Mouse (Mus musculus) kidney, embryonic 16.5 days (tissue): ENCODE results near the gene Chchd6. TPM values are rescaled to one million over a fixed set of nuclear protein-coding genes. Genes with fewer than 3 reads are reported as not detected.

Experiments used
- ATAC-seq: fragments of 200-750 bp; cut with Nextera tagmentation; 2 replicates; pipeline ENCODE4 v1.8.0; 2017; ENCODE audit warnings: moderate TSS enrichment; ENCODE audit not compliant: low FRiP score, low TSS enrichment
- H3K27ac ChIP-seq: fragments of 300-500 bp; sonication (generic); 2 replicates; pipeline ENCODE4 v1.5.1; 2014; ENCODE audit warnings: low read length
- H3K27me3 ChIP-seq: fragments of 300-500 bp; sonication (generic); 2 replicates; pipeline ENCODE4 v1.6.1; 2014; ENCODE audit warnings: low read length, control low read depth, mixed read lengths; ENCODE audit not compliant: insufficient read depth
- H3K36me3 ChIP-seq: fragments of 300-500 bp; sonication (generic); 2 replicates; pipeline ENCODE4 v1.6.1; 2014; ENCODE audit warnings: low read length, control low read depth, mixed read lengths; ENCODE audit not compliant: insufficient read depth
- H3K4me1 ChIP-seq: fragments of 300-500 bp; sonication (generic); 2 replicates; pipeline ENCODE4 v1.6.1; 2014; ENCODE audit warnings: low read length, control low read depth, mixed read lengths; ENCODE audit not compliant: insufficient read depth
- H3K4me2 ChIP-seq: fragments of 300-500 bp; sonication (generic); replicated peaks from 2 replicates; pipeline ENCODE4 v1.6.1; 2014; ENCODE audit warnings: low read depth, low read length
- H3K4me3 ChIP-seq: fragments of 300-500 bp; sonication (generic); 2 replicates; pipeline ENCODE4 v1.5.1; 2014; ENCODE audit warnings: mild to moderate bottlenecking, low read length
- H3K9ac ChIP-seq: fragments of 300-500 bp; sonication (generic); replicated peaks from 2 replicates; pipeline ENCODE4 v1.6.1; 2014; ENCODE audit warnings: low read length
- H3K9me3 ChIP-seq: fragments of 300-500 bp; sonication (generic); 2 replicates; pipeline ENCODE4 v1.6.1; 2016; ENCODE audit warnings: low read length, control low read depth
- WGBS: fragments of 180-500 bp; shearing (Covaris S2); extraction: QIAGEN DNeasy Blood & Tissue Kit; methylation state at CpG from one replicate; pipeline ENCODE4 v1.1.7; 2014; 5-methylcytosine and 5-hydroxymethylcytosine counted together
- polyA plus RNA-seq: library from polyadenylated mRNA; unstranded; fragments of >200 nt; fragmentation: Nextera tagmentation; extraction: Ambion mirVana; gene quantifications from 2 replicates; pipeline ENCODE4 v1.2.1, GENCODE M21; 2015

The Chchd6 gene
- polyA plus RNA-seq, 1 experiment from 2014 or later, result 72.3 TPM

DNA sequence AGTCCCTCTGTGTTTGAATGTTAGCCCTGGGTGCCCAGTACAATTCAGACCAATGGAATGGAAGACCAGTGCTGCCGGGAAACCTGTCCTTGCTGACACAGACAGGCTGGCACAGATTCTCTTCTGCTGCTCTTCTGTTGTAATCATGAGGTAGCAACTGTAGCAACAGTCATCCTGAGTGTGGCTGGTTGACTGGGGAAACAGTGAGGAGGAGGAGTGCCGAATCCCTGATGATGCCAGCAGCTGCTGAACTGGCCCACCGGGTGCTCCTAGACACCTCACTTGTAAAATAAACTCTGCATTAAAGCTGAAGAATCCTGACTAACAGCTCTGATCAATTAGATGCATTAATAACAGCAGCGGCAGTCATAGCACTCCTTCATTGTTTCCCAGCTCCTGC is 28.7 kb downstream of the Chchd6 start:
- ATAC-seq, result no peak
- no peak overlapping the region for H3K4me2 ChIP-seq
- no peaks in the 10 kb centered on the region for H3K27me3 ChIP-seq
- no peaks in the 10 kb centered on the region for H3K9me3 ChIP-seq
- H3K4me3 ChIP-seq, result no peak overlapping the region
- no peak overlapping the region for H3K9ac ChIP-seq
- no peaks in the 10 kb centered on the region for H3K4me1 ChIP-seq
- no peaks in the 10 kb centered on the region for H3K36me3 ChIP-seq
- H3K27ac ChIP-seq, result no peak overlapping the region
- 87% methylated on average over 4 of the region's 4 CpGs for WGBS

DNA sequence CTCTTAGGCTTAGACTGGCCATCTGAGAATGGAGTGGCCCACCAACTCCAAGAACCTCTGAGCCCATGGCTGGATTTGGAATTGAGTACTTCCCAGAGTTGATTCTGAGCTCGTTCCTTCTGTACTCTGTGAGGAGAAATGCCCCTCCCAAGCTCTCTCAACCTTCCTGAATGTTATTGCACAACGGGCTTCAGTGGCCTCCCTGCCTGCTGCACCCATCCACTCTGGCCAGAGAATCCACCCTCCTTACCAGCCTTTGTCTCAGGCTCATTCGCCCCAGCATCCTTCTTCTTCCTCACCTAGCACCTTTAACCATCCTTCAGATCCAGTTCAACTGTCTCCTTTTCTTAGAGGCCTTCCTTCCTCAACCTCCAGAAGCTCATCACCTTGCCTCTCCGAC is 32.1 kb downstream of the Chchd6 start:
- no peaks in the 10 kb centered on the region for H3K9me3 ChIP-seq
- ATAC-seq, result no peak
- 79% methylated on average over 4 of the region's 4 CpGs for WGBS

DNA sequence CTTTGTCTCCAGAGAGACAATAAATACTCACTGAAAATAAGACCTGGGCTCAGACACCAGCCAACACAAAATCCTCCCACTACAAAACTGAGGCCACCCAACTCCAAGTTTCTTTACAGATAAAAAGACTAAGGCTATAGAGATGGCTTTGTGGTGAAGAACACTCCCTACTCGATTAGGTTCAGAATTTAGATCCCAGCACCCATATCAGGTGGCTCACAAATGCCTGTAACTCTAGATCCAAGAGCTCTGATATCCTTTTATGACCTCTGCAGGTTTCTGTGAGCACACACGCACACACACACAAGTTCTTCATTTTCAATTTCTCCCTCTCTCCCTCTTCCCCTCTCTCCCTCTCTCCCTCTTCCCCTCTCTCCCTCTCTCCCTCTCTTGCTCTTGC is 34.6 kb downstream of the Chchd6 start:
- 55% methylated on average over 2 of the region's 2 CpGs for WGBS
- Histone ChIP-seq H3K4me2 (no peak overlapping the region), H3K9me3 (no peaks in the 10 kb centered on the region), H3K9ac (no peak overlapping the region), H3K36me3 (no peaks in the 10 kb centered on the region), H3K27me3 (no peaks in the 10 kb centered on the region), H3K4me1 (no peaks in the 10 kb centered on the region), H3K4me3 (no peak overlapping the region), H3K27ac (no peak overlapping the region)
- no peak for ATAC-seq

More for the DNA sequence above, 32.1 kb downstream of the Chchd6 start:
- no peak overlapping the region for H3K4me2 ChIP-seq
- H3K9ac ChIP-seq, result no peak overlapping the region
- no peaks in the 10 kb centered on the region for H3K27me3 ChIP-seq
- no peaks in the 10 kb centered on the region for H3K36me3 ChIP-seq
- H3K4me3 ChIP-seq, result no peak overlapping the region
- H3K27ac ChIP-seq, result no peak overlapping the region
- no peaks in the 10 kb centered on the region for H3K4me1 ChIP-seq

DNA sequence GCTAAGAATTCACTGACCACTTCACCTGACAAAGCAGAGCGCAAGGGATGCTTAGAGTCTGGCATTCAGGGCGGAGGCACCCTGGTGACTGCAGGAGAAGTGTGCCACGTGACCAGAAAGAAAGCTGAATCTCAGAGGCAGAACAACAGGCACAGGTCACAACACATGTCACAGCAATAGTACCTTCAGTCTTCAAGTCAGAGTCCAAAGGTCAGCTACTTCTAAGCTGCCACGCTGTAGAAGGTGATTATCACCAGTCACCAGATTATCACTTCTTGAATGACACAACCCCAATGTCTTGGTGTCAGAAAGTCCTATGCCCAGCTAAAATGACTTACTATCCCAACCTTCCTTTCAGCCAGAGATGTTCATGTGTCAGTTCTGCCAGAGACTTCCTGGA is 37.8 kb downstream of the Chchd6 start:
- no peaks in the 10 kb centered on the region for H3K36me3 ChIP-seq
- no peak overlapping the region for H3K4me3 ChIP-seq
- ATAC-seq, result no peak
- no peaks in the 10 kb centered on the region for H3K9me3 ChIP-seq
- no peak overlapping the region for H3K4me2 ChIP-seq
- no peak overlapping the region for H3K27ac ChIP-seq
- H3K9ac ChIP-seq, result no peak overlapping the region
- no peaks in the 10 kb centered on the region for H3K27me3 ChIP-seq
- WGBS, result 85% methylated on average over 4 of the region's 4 CpGs
- H3K4me1 ChIP-seq, result no peaks in the 10 kb centered on the region

DNA sequence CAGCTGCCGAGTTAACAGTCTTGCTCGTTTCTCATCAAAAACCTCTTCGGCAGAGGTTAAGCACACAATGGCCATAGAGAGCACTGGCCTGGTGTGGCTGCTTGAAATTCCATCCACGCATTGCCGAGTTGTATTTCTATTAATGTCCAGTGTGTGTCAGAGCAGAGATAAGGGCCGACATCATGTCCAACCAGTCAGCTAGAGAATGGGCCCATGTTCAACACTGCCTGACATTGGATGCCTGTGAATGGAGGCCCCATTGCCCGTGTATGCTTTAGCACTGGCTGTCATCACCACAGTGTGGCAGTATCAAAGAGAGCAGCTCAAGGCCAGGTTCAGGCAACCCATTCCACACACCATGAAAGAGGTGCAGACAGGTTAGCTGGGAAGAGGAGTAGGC is 38.9 kb downstream of the Chchd6 start:
- no peak overlapping the region for H3K4me2 ChIP-seq
- H3K9me3 ChIP-seq, result no peaks in the 10 kb centered on the region
- no peaks in the 10 kb centered on the region for H3K36me3 ChIP-seq
- H3K4me3 ChIP-seq, result no peak overlapping the region
- H3K27ac ChIP-seq, result no peak overlapping the region
- no peak overlapping the region for H3K9ac ChIP-seq
- no peak for ATAC-seq
- no peaks in the 10 kb centered on the region for H3K27me3 ChIP-seq
- 43% methylated on average over 7 of the region's 7 CpGs for WGBS
- no peaks in the 10 kb centered on the region for H3K4me1 ChIP-seq

DNA sequence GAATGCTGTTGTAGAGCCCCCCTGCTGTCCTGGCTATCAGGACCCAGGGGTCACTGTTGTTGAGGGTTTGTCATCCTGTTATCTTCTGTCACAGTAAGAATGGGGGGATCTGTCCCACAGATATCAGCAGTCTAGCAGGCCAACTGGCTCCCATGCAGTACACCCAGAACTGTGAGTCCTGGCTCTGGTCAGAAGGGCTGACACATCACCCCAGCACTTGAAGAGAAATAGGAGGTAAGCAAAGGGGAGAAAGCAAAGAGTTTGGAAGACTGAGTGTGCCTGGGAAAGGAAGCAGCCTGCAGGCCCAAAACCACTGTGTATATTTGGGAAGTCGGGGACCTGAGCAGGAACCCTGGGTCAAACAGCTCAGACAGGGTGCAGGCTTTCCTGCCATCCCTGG is 39.5 kb downstream of the Chchd6 start:
- Histone ChIP-seq H3K4me2 (no peak overlapping the region), H3K36me3 (no peaks in the 10 kb centered on the region)

DNA sequence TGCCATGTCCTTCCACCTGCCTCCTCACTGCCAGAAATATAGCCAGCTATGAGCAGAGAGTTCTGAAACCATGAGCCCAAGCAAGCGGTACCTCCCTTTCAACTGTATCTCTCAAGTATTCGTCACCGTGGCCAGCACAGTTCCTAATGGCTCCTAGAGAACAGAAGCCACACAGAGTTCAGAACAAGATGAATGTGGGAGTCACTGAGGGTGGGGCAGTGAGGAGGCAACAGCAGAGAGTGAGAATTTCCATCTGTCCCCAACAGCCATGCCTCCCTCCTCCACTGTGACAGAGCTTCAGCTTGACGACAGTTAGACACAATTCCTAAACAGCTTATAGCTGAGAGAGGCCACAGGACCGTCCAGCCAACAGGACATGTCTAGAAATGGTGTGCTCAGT is 41.4 kb downstream of the Chchd6 start:
- H3K4me1 ChIP-seq, result no peaks in the 10 kb centered on the region
- H3K9me3 ChIP-seq, result no peaks in the 10 kb centered on the region
- H3K4me3 ChIP-seq, result no peak overlapping the region
- no peaks in the 10 kb centered on the region for H3K27me3 ChIP-seq
- H3K36me3 ChIP-seq, result no peaks in the 10 kb centered on the region
- WGBS, result 44% methylated on average over 5 of the region's 5 CpGs
- H3K4me2 ChIP-seq, result no peak overlapping the region
- ATAC-seq, result peak; percentile 69
- no peak overlapping the region for H3K9ac ChIP-seq
- H3K27ac ChIP-seq, result no peak overlapping the region

More for the DNA sequence above, 39.5 kb downstream of the Chchd6 start:
- Histone ChIP-seq H3K27ac (no peak overlapping the region), H3K4me1 (no peaks in the 10 kb centered on the region), H3K27me3 (no peaks in the 10 kb centered on the region), H3K4me3 (no peak overlapping the region), H3K9ac (no peak overlapping the region), H3K9me3 (no peaks in the 10 kb centered on the region)
- ATAC-seq, result no peak
- WGBS, result 82% methylated on average over 1 of the region's 1 CpGs

DNA sequence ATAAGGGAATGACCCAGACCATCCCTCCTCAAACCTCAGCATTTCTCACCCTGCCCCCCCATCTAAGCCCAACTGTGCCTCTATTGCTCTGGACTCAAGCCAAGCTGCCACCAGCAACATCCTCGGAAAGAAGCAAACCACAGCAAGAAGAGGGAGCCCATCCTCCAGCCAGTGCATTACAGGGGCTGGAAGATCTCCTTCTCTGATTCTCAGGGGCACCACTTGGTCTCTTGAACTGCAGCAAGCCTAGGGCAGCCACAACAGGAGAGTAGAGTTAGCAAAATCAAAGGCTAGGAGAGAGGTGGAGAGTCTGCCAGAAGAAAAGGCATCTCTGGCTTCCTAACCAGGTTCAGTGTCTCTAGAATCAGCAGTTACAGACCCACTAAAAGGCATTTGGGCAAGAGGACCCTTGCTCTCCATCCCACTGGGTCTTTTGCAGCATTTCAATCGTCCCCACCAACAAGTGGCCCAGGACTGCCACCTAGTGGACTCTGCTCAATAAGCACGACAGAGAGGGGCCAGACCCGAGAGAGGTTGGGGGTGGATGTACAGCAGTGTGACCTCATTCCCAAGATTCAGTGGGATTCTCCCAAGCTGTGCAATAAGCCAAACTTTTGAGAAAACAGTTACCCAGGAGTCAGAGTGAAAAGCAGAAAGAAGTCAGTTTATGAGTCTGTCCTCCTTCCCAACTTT is 42.3 kb downstream of the Chchd6 start:
- Histone ChIP-seq H3K36me3 (no peaks in the 10 kb centered on the region), H3K4me1 (no peaks in the 10 kb centered on the region), H3K4me3 (no peak overlapping the region), H3K9ac (no peak overlapping the region), H3K9me3 (no peaks in the 10 kb centered on the region), H3K4me2 (no peak overlapping the region), H3K27me3 (no peaks in the 10 kb centered on the region), H3K27ac (no peak overlapping the region)
- 9% methylated on average over 4 of the region's 4 CpGs for WGBS
- peak; percentile 75 for ATAC-seq

DNA sequence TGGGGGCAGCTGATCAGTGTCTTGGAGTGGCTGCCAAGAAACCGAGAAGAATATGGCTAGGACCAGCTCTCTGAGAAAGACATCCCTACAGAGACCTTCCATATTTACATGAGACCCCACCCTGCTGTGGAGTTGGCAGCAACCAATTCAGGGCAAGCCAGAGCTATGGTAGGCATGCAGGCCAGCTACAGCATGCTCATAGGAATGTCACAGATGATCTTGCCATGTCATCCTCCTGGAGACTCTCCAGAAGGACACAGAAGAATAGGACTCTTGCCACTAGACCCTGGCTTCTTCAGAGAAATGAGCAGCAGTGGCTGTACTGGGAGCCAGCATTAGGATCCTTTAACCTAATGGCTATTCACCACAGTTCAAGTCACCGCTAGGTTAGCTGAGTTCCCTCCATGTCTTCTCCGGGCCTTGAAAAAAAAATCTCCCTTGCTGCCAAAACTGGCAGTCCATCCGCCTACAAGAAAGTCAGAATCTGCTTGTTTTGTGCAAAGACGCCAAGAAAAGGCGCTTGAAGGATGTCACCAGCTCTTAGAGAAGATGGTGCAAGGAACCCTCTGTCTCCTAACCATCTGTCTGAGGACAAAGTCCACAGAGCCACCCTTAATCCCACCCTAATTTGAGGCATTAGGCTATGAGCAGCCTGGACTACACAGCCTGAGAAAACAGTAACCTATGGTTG is 43.0 kb downstream of the Chchd6 start:
- Histone ChIP-seq H3K4me1 (no peaks in the 10 kb centered on the region), H3K4me2 (no peak overlapping the region), H3K36me3 (no peaks in the 10 kb centered on the region), H3K9ac (no peak overlapping the region), H3K27me3 (no peaks in the 10 kb centered on the region), H3K4me3 (no peak overlapping the region), H3K27ac (no peak overlapping the region), H3K9me3 (no peaks in the 10 kb centered on the region)
- 88% methylated on average over 6 of the region's 6 CpGs for WGBS
- no peak for ATAC-seq

DNA sequence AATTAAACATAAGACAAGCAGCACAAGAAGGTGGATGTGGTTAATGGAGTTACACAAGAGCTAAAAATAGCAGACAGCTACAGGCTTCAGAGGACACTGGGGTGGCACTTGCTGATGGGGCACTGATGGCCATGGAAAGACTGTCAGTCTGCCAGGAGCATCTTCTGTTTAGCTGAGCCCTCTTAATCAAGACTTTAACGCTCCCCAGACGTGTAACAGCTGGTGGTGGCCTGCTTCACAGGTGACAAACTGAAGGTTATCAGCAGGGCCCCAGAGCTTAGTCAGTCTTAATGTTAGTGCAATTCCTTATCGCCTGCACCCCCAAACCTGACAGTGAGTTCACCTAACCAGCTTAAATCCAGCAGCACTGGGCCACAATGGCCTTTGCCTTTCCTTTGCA is 46.3 kb downstream of the Chchd6 start:
- no peak overlapping the region for H3K4me2 ChIP-seq
- H3K27ac ChIP-seq, result no peak overlapping the region
- no peak overlapping the region for H3K9ac ChIP-seq
- H3K27me3 ChIP-seq, result no peaks in the 10 kb centered on the region
- no peak overlapping the region for H3K4me3 ChIP-seq
- no peaks in the 10 kb centered on the region for H3K9me3 ChIP-seq
- no peaks in the 10 kb centered on the region for H3K4me1 ChIP-seq
- WGBS, result 75% methylated on average over 3 of the region's 3 CpGs
- H3K36me3 ChIP-seq, result no peaks in the 10 kb centered on the region
- no peak for ATAC-seq
